Mouse (Mus musculus): ENCODE data around the gene Tmem229a.

GRCm38 (mm10) chr6:24967726-24968125 is 11.6 kb upstream of the Tmem229a start:
- TF ChIP-seq CTCF (IDR thresholded peaks at IDR 0.05; ENCODE audit: extremely low read depth, insufficient read depth, low read length) = no peak
- TF ChIP-seq POLR2A (IDR thresholded peaks at IDR 0.05; ENCODE audit: extremely low read depth, insufficient read depth, low read length) = no peak

All from cortical plate, adult 2 months (tissue).